Comparison of ENCODE assay signal across 10 mouse cellular contexts in the genomic region with DNA sequence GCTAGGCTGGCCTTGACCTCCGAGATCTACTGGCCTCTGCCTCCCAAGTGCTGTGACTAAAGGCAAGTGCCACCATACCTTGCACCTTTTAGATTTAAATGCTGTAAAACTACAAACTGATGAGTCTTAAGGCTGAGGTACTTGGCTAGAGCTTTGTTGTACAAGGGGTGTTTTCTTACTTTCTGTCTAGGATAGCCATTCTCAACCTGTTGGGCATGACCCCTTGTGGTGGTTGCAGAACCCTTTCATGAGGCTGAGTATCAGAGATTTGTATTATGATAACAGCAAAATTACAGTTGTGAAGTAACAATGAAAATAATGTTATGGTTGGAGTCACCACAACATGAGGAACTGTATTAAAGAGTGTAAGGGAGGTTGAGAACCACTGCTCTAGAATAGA. TPM values are rescaled to one million over a fixed set of nuclear protein-coding genes. Genes with fewer than 3 reads are reported as not detected.
DNase-seq lines count a peak whose midpoint lies in the region; ATAC-seq and TF ChIP-seq lines count a peak whose summit lies in the region.
"Had no signal": no experiment of that assay in that cellular context is flagged by ENCODE, and none has a peak within 500 bp of the region (broad histone marks: within the 10 kb centered on the region; RNA-seq: fewer than 3 reads in every experiment).

No protein-coding gene starts in this region.

- no peak for TF ChIP-seq CTCF in brain, embryonic 14.5 days (IDR thresholded peaks at IDR 0.05; ENCODE audit: borderline replicate concordance, extremely low read depth, insufficient read depth, insufficient read length)

- no peak for TF ChIP-seq POLR2A in brain, embryonic 14.5 days (IDR thresholded peaks at IDR 0.05; ENCODE audit: borderline replicate concordance, extremely low read depth, insufficient read depth, insufficient read length, poor library complexity, severe bottlenecking)

- H3K27ac ChIP-seq in kidney, embryonic 16.5 days (ENCODE audit: low read length): peak overlapping the region; percentile 95; the same call in 1 of the 2 replicates
- no peak overlapping the region for H3K27ac ChIP-seq in intestine, embryonic 14.5 days (ENCODE audit: low read depth)
- H3K27ac ChIP-seq in neural tube, embryonic 13.5 days (replicated peaks): peak overlapping the region; percentile 88; the same call in 1 of the 2 replicates

- ATAC-seq in kidney, embryonic 16.5 days (ENCODE audit: low FRiP score, low TSS enrichment): no peak
- no peak for ATAC-seq in intestine, embryonic 14.5 days (replicated peaks; ENCODE audit: low FRiP score, low TSS enrichment, low read depth)
- ATAC-seq in neural tube, embryonic 13.5 days (ENCODE audit: low read depth): no peak
- no peak for ATAC-seq in activated CD4-positive, CD25-positive, alpha-beta regulatory T cell, adult 4 months

- H3K9ac ChIP-seq in kidney, embryonic 16.5 days (replicated peaks; ENCODE audit: low read length): peak overlapping the region; percentile 83
- peak overlapping the region; percentile 75 for H3K9ac ChIP-seq in intestine, embryonic 14.5 days (ENCODE audit: low read length)
- H3K9ac ChIP-seq in neural tube, embryonic 13.5 days: peak overlapping the region; percentile 90

- H3K4me3 ChIP-seq in kidney, embryonic 16.5 days (ENCODE audit: low read length): peak overlapping the region; percentile 91
- peak overlapping the region; percentile 91 for H3K4me3 ChIP-seq in intestine, embryonic 14.5 days (ENCODE audit: low read depth, low read length)
- peak overlapping the region; percentile 75 for H3K4me3 ChIP-seq in neural tube, embryonic 13.5 days

- 65% methylated on average over 1 of the region's 1 CpGs for WGBS in kidney, embryonic 16.5 days
- 80% methylated on average over 1 of the region's 1 CpGs for WGBS in intestine, embryonic 14.5 days
- WGBS in neural tube, embryonic 13.5 days: 76% methylated on average over 1 of the region's 1 CpGs

- 0 out of 2 replicates have a peak, but pooled peaks cover 1% of the 10 kb centered on the region for H3K36me3 ChIP-seq in kidney, embryonic 16.5 days (ENCODE audit: insufficient read depth, low read length)
- H3K36me3 ChIP-seq in intestine, embryonic 14.5 days (ENCODE audit: control insufficient read depth, insufficient read depth, low read length): peaks cover 15% of the 10 kb centered on the region
- 0 out of 2 replicates have a peak, but pooled peaks cover 4% of the 10 kb centered on the region for H3K36me3 ChIP-seq in neural tube, embryonic 13.5 days

- peaks cover 24% of the 10 kb centered on the region for H3K4me1 ChIP-seq in kidney, embryonic 16.5 days (ENCODE audit: insufficient read depth, low read length)
- H3K4me1 ChIP-seq in intestine, embryonic 14.5 days (replicated peaks; ENCODE audit: control insufficient read depth, insufficient read depth, low read length): peaks cover 16% of the 10 kb centered on the region
- H3K4me1 ChIP-seq in neural tube, embryonic 13.5 days (replicated peaks): peaks cover 21% of the 10 kb centered on the region

- no peaks in the 10 kb centered on the region for H3K9me3 ChIP-seq in kidney, embryonic 16.5 days (ENCODE audit: low read length)
- H3K9me3 ChIP-seq in intestine, embryonic 14.5 days (ENCODE audit: control insufficient read depth, low read length): no peaks in the 10 kb centered on the region
- no peaks in the 10 kb centered on the region for H3K9me3 ChIP-seq in neural tube, embryonic 13.5 days

- no peak for DNase-seq in kidney, adult 11 months
- peak; percentile 3 for DNase-seq in brain, embryonic 14.5 days (ENCODE audit: low read depth)
- DNase-seq in intestine, embryonic 14.5 days (ENCODE audit: low spot score): peak; percentile 53
- DNase-seq in urinary bladder, postnatal 4 days (ENCODE audit: low spot score in 2 of 2): no peak
- DNase-seq in cerebellum, adult 11-12 months: no peak
- DNase-seq: adrenal gland, postnatal 36 days; left cerebral cortex, postnatal 4 days had no signal

- H3K27me3 ChIP-seq in kidney, embryonic 16.5 days (ENCODE audit: insufficient read depth, low read length): no peaks in the 10 kb centered on the region
- H3K27me3 ChIP-seq in intestine, embryonic 14.5 days (replicated peaks; ENCODE audit: control insufficient read depth, insufficient read depth, low read length): no peaks in the 10 kb centered on the region
- H3K27me3 ChIP-seq in neural tube, embryonic 13.5 days: no peaks in the 10 kb centered on the region

- peak overlapping the region; percentile 69 for H3K4me2 ChIP-seq in kidney, embryonic 16.5 days (replicated peaks; ENCODE audit: low read depth, low read length)
- H3K4me2 ChIP-seq in intestine, embryonic 14.5 days (ENCODE audit: low read length): peak overlapping the region; percentile 81
- H3K4me2 ChIP-seq in neural tube, embryonic 13.5 days: peak overlapping the region; percentile 88

RNA-seq across cellular contexts. Expression of a gene that starts 1.2 kb away (rescaled TPM):
- 160 and 161 TPM in 2 replicates for polyA plus RNA-seq in kidney, embryonic 16.5 days (2015; fragmentation: Nextera tagmentation; extraction: Ambion mirVana)
- 68.6 and 99.8 TPM in 2 replicates for polyA plus RNA-seq in brain, embryonic 14.5 days (2012; rRNA removed)
- polyA plus RNA-seq in intestine, embryonic 14.5 days (2014; fragmentation: Nextera tagmentation; extraction: Ambion mirVana): 192 and 199 TPM in 2 replicates
- polyA plus RNA-seq in neural tube, embryonic 13.5 days (2015; fragmentation: Nextera tagmentation; extraction: Ambion mirVana): 132 and 152 TPM in 2 replicates
- 100 to 1,000 TPM; 116 to 117 TPM for polyA plus RNA-seq in activated CD4-positive, CD25-positive, alpha-beta regulatory T cell, adult 4 months (2017; shearing (Covaris generic))

RNA-seq across cellular contexts. Expression of a gene that starts 1.3 kb away (rescaled TPM):
- 40.5 and 42.1 TPM in 2 replicates for polyA plus RNA-seq in kidney, embryonic 16.5 days (2015; fragmentation: Nextera tagmentation; extraction: Ambion mirVana)
- 6.2 and 7.3 TPM in 2 replicates for polyA plus RNA-seq in brain, embryonic 14.5 days (2012; rRNA removed)
- 30.2 and 32.5 TPM in 2 replicates for polyA plus RNA-seq in intestine, embryonic 14.5 days (2014; fragmentation: Nextera tagmentation; extraction: Ambion mirVana)
- 7.7 and 10.1 TPM in 2 replicates for polyA plus RNA-seq in neural tube, embryonic 13.5 days (2015; fragmentation: Nextera tagmentation; extraction: Ambion mirVana)
- polyA plus RNA-seq in activated CD4-positive, CD25-positive, alpha-beta regulatory T cell, adult 4 months (2017; shearing (Covaris generic)): 1 to 10 TPM; 6.5 to 6.9 TPM

RNA-seq across cellular contexts. Expression of a gene that starts 29.3 kb away (rescaled TPM):
- 23.0 and 25.4 TPM in 2 replicates for polyA plus RNA-seq in kidney, embryonic 16.5 days (2015; fragmentation: Nextera tagmentation; extraction: Ambion mirVana)
- 21.4 and 27.1 TPM in 2 replicates for polyA plus RNA-seq in brain, embryonic 14.5 days (2012; rRNA removed)
- 18.2 and 31.9 TPM in 2 replicates for polyA plus RNA-seq in intestine, embryonic 14.5 days (2014; fragmentation: Nextera tagmentation; extraction: Ambion mirVana)
- 24.6 and 31.0 TPM in 2 replicates for polyA plus RNA-seq in neural tube, embryonic 13.5 days (2015; fragmentation: Nextera tagmentation; extraction: Ambion mirVana)
- polyA plus RNA-seq in activated CD4-positive, CD25-positive, alpha-beta regulatory T cell, adult 4 months (2017; shearing (Covaris generic)): 100 to 1,000 TPM; 206 to 224 TPM

Comparison
In these comparisons a context has a peak if more than half of its experiments do, and no peak if none do; other contexts are left out.
1. DNase-seq: peak in brain, embryonic 14.5 days (single experiment) and intestine, embryonic 14.5 days (single experiment); none in kidney, adult 11 months (single experiment), urinary bladder, postnatal 4 days (0 of 2) and cerebellum, adult 11-12 months (single experiment).
2. Peak in every context shown above with its lines, with median percentiles within 50 percentile points of each other: H3K4me2 ChIP-seq, H3K4me3 ChIP-seq and H3K9ac ChIP-seq.